Mouse (Mus musculus): ENCODE results near the gene BC034090. TPM values are rescaled to one million over a fixed set of nuclear protein-coding genes. Genes with fewer than 3 reads are reported as not detected.

The BC034090 gene
- polyA plus RNA-seq, 1 experiment from 2014 or later, result 3.8 TPM

DNA sequence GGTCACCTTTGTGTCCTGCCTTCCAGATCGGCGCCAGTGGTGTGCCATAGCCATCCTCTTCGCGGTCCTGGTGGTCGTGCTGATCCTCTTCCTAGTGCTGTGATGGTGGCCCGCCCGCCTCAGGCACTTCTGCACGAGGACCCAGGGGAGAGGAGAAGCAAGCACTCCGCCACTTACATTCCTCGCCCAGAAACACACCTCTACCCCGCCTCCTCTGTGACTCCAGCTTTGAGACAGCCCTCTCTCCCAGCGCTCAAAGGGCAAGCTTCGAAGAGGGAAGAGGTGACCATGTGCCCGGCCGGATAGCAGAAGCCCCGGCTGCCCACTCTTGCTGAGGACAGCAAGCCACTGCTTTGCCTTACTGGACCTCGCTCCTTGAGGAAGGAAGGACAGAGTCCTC is 42.3 kb downstream of the BC034090 start:
- DNase-seq (ENCODE audit: low spot score) (no peak), ATAC-seq (ENCODE audit: insufficient number of reproducible peaks, low FRiP score, low TSS enrichment, low read depth) (no peak)
- Histone ChIP-seq H3K4me1 (ENCODE audit: control insufficient read depth, insufficient read depth, low read length) (peaks cover 2% of the 10 kb centered on the region; the same call in 1 of the 2 replicates), H3K27me3 (ENCODE audit: control insufficient read depth, insufficient read depth, low read length) (no peaks in the 10 kb centered on the region), H3K27ac (replicated peaks; ENCODE audit: low read depth, low read length) (0 out of 2 replicates have a peak overlapping the region, but pooled peaks have one; percentile 2), H3K9me3 (ENCODE audit: control insufficient read depth, low read length) (no peaks in the 10 kb centered on the region), H3K9ac (ENCODE audit: low read length) (no peak overlapping the region), H3K4me3 (ENCODE audit: low read depth, low read length) (no peak overlapping the region), H3K36me3 (ENCODE audit: control insufficient read depth, insufficient read depth, low read length) (peaks cover 4% of the 10 kb centered on the region; the same call in 1 of the 2 replicates), H3K4me2 (ENCODE audit: low read depth, severe bottlenecking) (no peak overlapping the region)
- 84% methylated on average over 17 of the region's 17 CpGs for WGBS

DNA sequence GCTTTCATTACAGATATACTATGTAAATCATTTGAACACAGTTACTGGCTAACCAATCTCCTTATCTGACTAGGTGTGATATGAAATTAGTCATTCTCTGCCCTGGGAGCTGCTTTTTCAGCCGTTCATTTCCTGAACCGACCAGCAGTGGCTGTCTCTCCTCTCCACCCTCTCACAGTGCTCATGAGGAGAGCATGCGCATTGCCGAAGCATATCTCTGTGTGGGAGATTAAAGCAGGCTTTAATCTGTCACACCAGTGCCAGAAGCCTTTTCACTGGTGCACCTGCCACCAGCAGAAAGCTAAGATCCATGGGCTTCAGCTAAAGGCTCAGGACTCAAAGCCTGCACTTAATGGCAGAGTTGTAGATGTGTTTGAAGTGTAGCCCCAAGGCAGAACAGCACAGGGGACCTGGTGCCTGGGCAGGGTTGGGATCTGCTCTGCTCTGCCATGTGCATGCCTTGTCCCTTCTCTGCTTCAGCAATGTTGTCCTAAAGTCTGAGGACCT is 42.8 kb downstream of the BC034090 start:
- Histone ChIP-seq H3K27me3 (ENCODE audit: control insufficient read depth, insufficient read depth, low read length) (no peaks in the 10 kb centered on the region), H3K4me3 (ENCODE audit: low read depth, low read length) (no peak overlapping the region), H3K9ac (ENCODE audit: low read length) (no peak overlapping the region), H3K4me1 (ENCODE audit: control insufficient read depth, insufficient read depth, low read length) (peaks cover 2% of the 10 kb centered on the region; the same call in 1 of the 2 replicates), H3K27ac (replicated peaks; ENCODE audit: low read depth, low read length) (no peak overlapping the region), H3K9me3 (ENCODE audit: control insufficient read depth, low read length) (no peaks in the 10 kb centered on the region), H3K36me3 (ENCODE audit: control insufficient read depth, insufficient read depth, low read length) (peaks cover 4% of the 10 kb centered on the region; the same call in 1 of the 2 replicates), H3K4me2 (ENCODE audit: low read depth, severe bottlenecking) (no peak overlapping the region)
- ATAC-seq (ENCODE audit: insufficient number of reproducible peaks, low FRiP score, low TSS enrichment, low read depth) (no peak), DNase-seq (ENCODE audit: low spot score) (no peak)
- 76% methylated on average over 4 of the region's 4 CpGs for WGBS

DNA sequence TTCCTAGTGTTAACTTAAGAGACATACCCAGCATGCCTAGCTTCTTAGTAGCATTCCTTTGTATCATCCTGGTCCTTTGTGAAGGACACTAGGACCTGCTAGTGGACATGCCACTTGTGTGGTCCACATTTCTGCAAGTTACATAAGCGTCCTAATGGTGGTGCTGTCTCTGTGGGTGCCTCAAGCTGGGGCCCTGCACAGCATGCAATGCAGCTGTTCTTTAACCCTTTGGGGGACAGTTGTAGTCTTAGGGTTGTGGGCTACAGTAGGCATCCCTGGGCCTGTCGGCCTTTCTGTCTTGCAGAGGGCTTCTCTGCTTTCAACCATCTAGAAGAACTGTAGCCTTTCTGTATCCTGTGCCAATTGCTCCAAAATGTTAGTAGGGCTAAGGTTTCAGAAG is 43.3 kb downstream of the BC034090 start:
- Histone ChIP-seq H3K4me2 (ENCODE audit: low read depth, severe bottlenecking) (no peak overlapping the region), H3K9me3 (ENCODE audit: control insufficient read depth, low read length) (no peaks in the 10 kb centered on the region), H3K9ac (ENCODE audit: low read length) (no peak overlapping the region), H3K4me1 (ENCODE audit: control insufficient read depth, insufficient read depth, low read length) (no peaks in the 10 kb centered on the region; the same call in 1 of the 2 replicates), H3K27me3 (ENCODE audit: control insufficient read depth, insufficient read depth, low read length) (no peaks in the 10 kb centered on the region), H3K4me3 (ENCODE audit: low read depth, low read length) (no peak overlapping the region), H3K36me3 (ENCODE audit: control insufficient read depth, insufficient read depth, low read length) (peaks cover 4% of the 10 kb centered on the region; the same call in 1 of the 2 replicates), H3K27ac (replicated peaks; ENCODE audit: low read depth, low read length) (no peak overlapping the region)
- DNase-seq (ENCODE audit: low spot score) (no peak), ATAC-seq (ENCODE audit: insufficient number of reproducible peaks, low FRiP score, low TSS enrichment, low read depth) (no peak)
- WGBS, result 61% methylated on average over 2 of the region's 2 CpGs

DNA sequence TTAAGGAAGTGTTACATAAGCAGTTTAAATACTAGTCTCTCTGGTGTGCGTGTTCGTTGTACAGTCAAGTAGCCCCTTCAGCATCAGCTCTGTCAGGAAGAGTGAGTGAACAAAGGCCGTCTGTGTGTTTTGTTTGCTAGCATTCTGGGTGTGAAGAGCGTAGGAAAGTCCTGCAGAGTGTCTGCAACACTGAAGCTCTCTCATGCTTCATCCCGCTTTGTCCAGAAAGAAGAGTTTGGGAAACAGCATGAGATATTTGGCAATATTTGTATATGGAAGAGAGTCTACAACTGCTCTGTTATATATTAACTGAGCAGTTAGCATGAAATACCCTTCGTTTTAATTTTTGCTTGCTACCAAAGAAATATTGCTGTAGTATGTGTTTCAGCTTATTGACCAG is 44.7 kb downstream of the BC034090 start:
- Histone ChIP-seq H3K4me1 (ENCODE audit: control insufficient read depth, insufficient read depth, low read length) (no peaks in the 10 kb centered on the region; the same call in 1 of the 2 replicates), H3K36me3 (ENCODE audit: control insufficient read depth, insufficient read depth, low read length) (peaks cover 4% of the 10 kb centered on the region; the same call in 1 of the 2 replicates), H3K9ac (ENCODE audit: low read length) (no peak overlapping the region), H3K4me2 (ENCODE audit: low read depth, severe bottlenecking) (no peak overlapping the region), H3K27ac (replicated peaks; ENCODE audit: low read depth, low read length) (no peak overlapping the region), H3K27me3 (ENCODE audit: control insufficient read depth, insufficient read depth, low read length) (no peaks in the 10 kb centered on the region), H3K9me3 (ENCODE audit: control insufficient read depth, low read length) (no peaks in the 10 kb centered on the region), H3K4me3 (ENCODE audit: low read depth, low read length) (no peak overlapping the region)
- ATAC-seq (ENCODE audit: insufficient number of reproducible peaks, low FRiP score, low TSS enrichment, low read depth) (no peak), DNase-seq (ENCODE audit: low spot score) (no peak)
- WGBS, result 91% methylated on average over 6 of the region's 6 CpGs

DNA sequence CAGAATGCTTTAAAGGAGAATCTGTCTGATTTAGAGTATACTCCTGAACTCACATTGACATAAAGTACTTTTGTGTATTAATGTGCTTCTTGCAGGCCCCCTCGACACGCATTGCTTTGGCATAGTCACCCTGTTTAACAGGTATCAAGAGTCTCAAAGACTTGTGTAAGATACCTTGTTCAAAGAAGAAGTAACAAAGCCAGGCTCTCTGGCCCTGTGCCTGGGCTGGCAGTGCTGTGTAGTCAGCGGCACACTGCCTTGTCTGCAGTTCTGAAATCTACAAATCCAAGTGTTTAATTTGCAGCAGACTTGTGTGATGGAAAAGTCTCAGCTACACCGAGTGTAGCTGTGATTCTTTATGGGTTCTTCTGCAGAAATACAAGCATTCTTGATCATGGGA is 47.6 kb downstream of the BC034090 start:
- Histone ChIP-seq H3K36me3 (ENCODE audit: control insufficient read depth, insufficient read depth, low read length) (peaks cover 7% of the 10 kb centered on the region; the same call in 1 of the 2 replicates), H3K4me3 (ENCODE audit: low read depth, low read length) (no peak overlapping the region), H3K27ac (replicated peaks; ENCODE audit: low read depth, low read length) (no peak overlapping the region), H3K4me1 (ENCODE audit: control insufficient read depth, insufficient read depth, low read length) (no peaks in the 10 kb centered on the region), H3K4me2 (ENCODE audit: low read depth, severe bottlenecking) (no peak overlapping the region), H3K9me3 (ENCODE audit: control insufficient read depth, low read length) (no peaks in the 10 kb centered on the region), H3K27me3 (ENCODE audit: control insufficient read depth, insufficient read depth, low read length) (no peaks in the 10 kb centered on the region), H3K9ac (ENCODE audit: low read length) (no peak overlapping the region)
- DNase-seq (ENCODE audit: low spot score) (no peak), ATAC-seq (ENCODE audit: insufficient number of reproducible peaks, low FRiP score, low TSS enrichment, low read depth) (no peak)
- WGBS, result 94% methylated on average over 4 of the region's 4 CpGs

DNA sequence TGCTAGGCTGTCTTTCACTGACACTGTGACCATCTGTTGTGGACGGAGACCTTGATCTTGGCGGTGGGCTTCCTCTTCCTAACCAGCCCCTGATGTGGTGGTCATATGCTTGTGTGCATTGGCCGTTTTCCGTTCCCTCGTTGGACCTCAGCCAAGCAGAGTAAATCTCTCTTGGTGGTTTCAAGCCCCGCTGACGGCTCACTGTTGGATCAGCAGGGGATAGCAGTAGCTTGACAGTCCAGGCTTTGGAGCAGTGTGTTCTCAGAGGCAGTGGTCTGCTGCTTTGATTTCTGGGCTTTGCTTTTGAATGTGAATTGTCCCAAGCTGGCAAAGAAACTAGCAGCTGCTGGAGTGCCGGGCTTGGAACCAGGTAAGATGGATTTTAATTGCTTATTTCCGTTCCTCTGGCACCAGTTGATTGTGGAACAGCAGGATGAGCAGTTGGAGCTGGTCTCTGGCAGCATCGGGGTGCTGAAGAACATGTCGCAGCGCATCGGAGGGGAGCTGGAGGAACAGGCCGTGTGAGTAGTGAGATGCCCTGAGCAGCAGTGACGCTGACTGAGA is 51.4 kb downstream of the BC034090 start:
- H3K4me3 ChIP-seq (ENCODE audit: low read depth, low read length), result no peak overlapping the region
- H3K36me3 ChIP-seq (ENCODE audit: control insufficient read depth, insufficient read depth, low read length), result peaks cover 13% of the 10 kb centered on the region; the same call in 1 of the 2 replicates
- WGBS, result 78% methylated on average over 15 of the region's 15 CpGs
- no peak for ATAC-seq (ENCODE audit: insufficient number of reproducible peaks, low FRiP score, low TSS enrichment, low read depth)
- no peaks in the 10 kb centered on the region for H3K4me1 ChIP-seq (ENCODE audit: control insufficient read depth, insufficient read depth, low read length)
- H3K27ac ChIP-seq (replicated peaks; ENCODE audit: low read depth, low read length), result no peak overlapping the region
- DNase-seq (ENCODE audit: low spot score), result no peak
- H3K4me2 ChIP-seq (ENCODE audit: low read depth, severe bottlenecking), result no peak overlapping the region
- no peaks in the 10 kb centered on the region for H3K27me3 ChIP-seq (ENCODE audit: control insufficient read depth, insufficient read depth, low read length)
- no peaks in the 10 kb centered on the region for H3K9me3 ChIP-seq (ENCODE audit: control insufficient read depth, low read length)
- H3K9ac ChIP-seq (ENCODE audit: low read length), result no peak overlapping the region

DNA sequence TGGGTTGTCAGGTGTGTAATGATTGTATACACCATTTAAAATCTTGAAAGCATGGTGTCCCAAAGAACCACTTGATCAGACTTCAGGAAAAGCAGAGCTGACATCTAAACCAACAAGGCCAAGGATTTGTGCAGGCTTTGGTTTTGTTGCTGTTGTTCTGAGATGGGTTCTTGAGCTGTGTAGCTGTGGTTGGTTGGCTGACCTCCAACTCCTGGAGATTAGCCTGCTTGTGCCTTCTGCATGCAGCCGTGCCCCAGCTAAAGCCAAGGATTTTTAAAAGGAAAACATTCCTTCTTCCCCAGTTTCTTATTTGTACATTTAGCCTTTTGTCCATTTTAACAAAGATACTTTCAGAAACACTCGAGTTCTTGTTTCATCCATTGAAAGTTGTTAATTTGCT is 52.6 kb downstream of the BC034090 start:
- Histone ChIP-seq H3K36me3 (ENCODE audit: control insufficient read depth, insufficient read depth, low read length) (peaks cover 13% of the 10 kb centered on the region; the same call in 1 of the 2 replicates), H3K27ac (replicated peaks; ENCODE audit: low read depth, low read length) (no peak overlapping the region), H3K9me3 (ENCODE audit: control insufficient read depth, low read length) (no peaks in the 10 kb centered on the region), H3K4me1 (ENCODE audit: control insufficient read depth, insufficient read depth, low read length) (no peaks in the 10 kb centered on the region), H3K4me2 (ENCODE audit: low read depth, severe bottlenecking) (no peak overlapping the region), H3K27me3 (ENCODE audit: control insufficient read depth, insufficient read depth, low read length) (no peaks in the 10 kb centered on the region), H3K4me3 (ENCODE audit: low read depth, low read length) (no peak overlapping the region), H3K9ac (ENCODE audit: low read length) (no peak overlapping the region)
- ATAC-seq (ENCODE audit: insufficient number of reproducible peaks, low FRiP score, low TSS enrichment, low read depth), result no peak
- DNase-seq (ENCODE audit: low spot score), result no peak
- WGBS, result 94% methylated on average over 2 of the region's 2 CpGs

DNA sequence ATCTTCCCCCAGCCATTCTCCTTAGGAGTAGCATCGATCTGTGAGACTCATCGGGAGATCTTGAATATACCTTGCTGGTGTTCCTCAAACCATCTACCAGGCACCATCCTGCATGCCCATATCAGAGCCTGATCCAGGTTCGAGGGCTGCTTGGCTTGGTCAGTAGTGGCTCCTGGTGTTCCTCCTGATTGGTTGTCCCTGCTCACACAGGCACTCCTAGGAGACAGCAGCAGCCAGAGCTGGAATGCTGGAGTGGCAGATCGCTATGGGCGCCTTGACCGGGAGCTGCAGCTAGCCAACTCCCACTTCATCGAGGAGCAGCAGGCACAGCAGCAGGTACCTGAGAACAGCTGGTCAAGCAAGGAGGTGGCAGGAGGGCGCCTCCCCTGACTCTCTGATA is 53.0 kb downstream of the BC034090 start:
- DNase-seq (ENCODE audit: low spot score) (no peak), ATAC-seq (ENCODE audit: insufficient number of reproducible peaks, low FRiP score, low TSS enrichment, low read depth) (no peak)
- no peak overlapping the region for H3K9ac ChIP-seq (ENCODE audit: low read length)
- H3K27me3 ChIP-seq (ENCODE audit: control insufficient read depth, insufficient read depth, low read length), result no peaks in the 10 kb centered on the region
- no peaks in the 10 kb centered on the region for H3K9me3 ChIP-seq (ENCODE audit: control insufficient read depth, low read length)
- no peaks in the 10 kb centered on the region for H3K4me1 ChIP-seq (ENCODE audit: control insufficient read depth, insufficient read depth, low read length)
- no peak overlapping the region for H3K4me2 ChIP-seq (ENCODE audit: low read depth, severe bottlenecking)
- WGBS, result 90% methylated on average over 8 of the region's 8 CpGs
- H3K27ac ChIP-seq (replicated peaks; ENCODE audit: low read depth, low read length), result no peak overlapping the region
- no peak overlapping the region for H3K4me3 ChIP-seq (ENCODE audit: low read depth, low read length)
- peaks cover 13% of the 10 kb centered on the region; the same call in 1 of the 2 replicates for H3K36me3 ChIP-seq (ENCODE audit: control insufficient read depth, insufficient read depth, low read length)

All from limb, embryonic 11.5 days (tissue).